Mouse (Mus musculus): ENCODE results near the gene Prkca. TPM values are rescaled to one million over a fixed set of nuclear protein-coding genes. Genes with fewer than 3 reads are reported as not detected.

Gene Prkca
- total RNA-seq, 1 experiment, result 8.4 TPM

DNA sequence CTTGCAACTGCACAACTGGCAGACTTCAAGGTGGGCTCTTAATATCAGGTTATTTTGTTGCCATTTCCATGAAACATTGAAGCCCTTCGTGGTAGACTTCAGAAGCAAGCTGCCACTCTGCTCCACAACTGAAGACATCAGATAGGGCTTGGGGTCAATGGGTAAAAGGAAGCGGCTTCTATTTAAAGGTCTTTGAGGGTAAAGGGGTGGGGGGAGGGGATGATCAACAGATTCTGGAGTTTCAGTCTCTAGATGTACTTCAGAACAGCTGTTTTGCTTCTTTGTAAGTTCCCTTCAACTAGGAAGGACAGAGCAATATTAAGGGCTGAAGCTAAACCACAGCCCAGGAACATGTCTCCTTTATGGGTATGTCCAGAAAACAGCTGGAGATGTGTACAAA lies 31.8 kb downstream of the Prkca start:
- TF ChIP-seq MAFK (IDR thresholded peaks at IDR 0.05; ENCODE audit: insufficient read depth, low read depth, low read length) (no peak), ZNF384 (IDR thresholded peaks at IDR 0.05; ENCODE audit: low read depth, low read length) (no peak), HCFC1 (IDR thresholded peaks at IDR 0.05; ENCODE audit: borderline replicate concordance, insufficient read depth, low read length) (no peak), ZC3H11A (IDR thresholded peaks at IDR 0.05; ENCODE audit: borderline replicate concordance, low read depth, low read length) (no peak), CHD2 (IDR thresholded peaks at IDR 0.05; ENCODE audit: low read depth, low read length) (no peak)
- in situ Hi-C loops (cut with MboI; ENCODE audit: low sequenced_read_pairs in 2 of 2, unreplicated experiment in 2 of 2), result no loop called here
- H3K4me1 ChIP-seq (ENCODE audit: control insufficient read depth in 2 of 2, insufficient read depth in 2 of 2, low read length in 2 of 2, poor library complexity in 1 of 2), result no peaks in the 10 kb centered on the region
- H3K27ac ChIP-seq (ENCODE audit: insufficient read depth, low read depth, low read length, poor library complexity, severe bottlenecking), result no peak overlapping the region
- no peaks in the 10 kb centered on the region for H3K36me3 ChIP-seq (ENCODE audit: control insufficient read depth, insufficient read depth, low read length, poor library complexity, severe bottlenecking)
- no peak overlapping the region for H3K9ac ChIP-seq (ENCODE audit: insufficient read depth, low read depth, low read length, poor library complexity, severe bottlenecking)
- no peaks in the 10 kb centered on the region for H3K9me3 ChIP-seq (ENCODE audit: control insufficient read depth, insufficient read depth, low read depth, low read length)
- no peak overlapping the region for H3K4me3 ChIP-seq (ENCODE audit: insufficient read depth in 1 of 2, low read depth in 1 of 2, low read length in 2 of 2, poor library complexity in 1 of 2, severe bottlenecking in 1 of 2)
- no peak for DNase-seq (ENCODE audit: low read depth, low spot score)

DNA sequence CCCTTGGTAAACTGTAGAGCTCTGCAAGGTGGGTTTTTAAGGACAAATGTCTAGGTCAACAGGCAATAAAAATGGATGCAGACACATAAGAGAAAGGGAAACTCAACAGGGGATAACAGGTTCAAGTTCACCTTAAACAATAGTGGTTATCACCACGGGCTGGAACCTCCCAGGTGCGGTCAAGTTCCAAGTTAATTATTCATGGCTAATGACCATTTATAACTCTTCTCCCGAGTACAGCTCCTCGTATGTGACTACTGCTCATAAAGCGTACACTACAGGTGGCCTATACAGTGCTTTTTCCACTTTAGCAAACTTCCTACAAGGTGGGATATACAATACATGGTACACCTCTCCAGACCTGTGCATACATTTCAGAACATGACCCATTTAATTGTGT lies 33.9 kb downstream of the Prkca start:
- Histone ChIP-seq H3K9me3 (ENCODE audit: control insufficient read depth, insufficient read depth, low read depth, low read length) (no peaks in the 10 kb centered on the region), H3K9ac (ENCODE audit: insufficient read depth, low read depth, low read length, poor library complexity, severe bottlenecking) (no peak overlapping the region), H3K4me3 (ENCODE audit: insufficient read depth in 1 of 2, low read depth in 1 of 2, low read length in 2 of 2, poor library complexity in 1 of 2, severe bottlenecking in 1 of 2) (no peak overlapping the region), H3K36me3 (ENCODE audit: control insufficient read depth, insufficient read depth, low read length, poor library complexity, severe bottlenecking) (no peaks in the 10 kb centered on the region), H3K27ac (ENCODE audit: insufficient read depth, low read depth, low read length, poor library complexity, severe bottlenecking) (no peak overlapping the region), H3K4me1 (ENCODE audit: control insufficient read depth in 2 of 2, insufficient read depth in 2 of 2, low read length in 2 of 2, poor library complexity in 1 of 2) (no peaks in the 10 kb centered on the region)
- no peak for DNase-seq (ENCODE audit: low read depth, low spot score)
- no peak for TF ChIP-seq ZC3H11A (IDR thresholded peaks at IDR 0.05; ENCODE audit: borderline replicate concordance, low read depth, low read length)
- in situ Hi-C loops (cut with MboI; ENCODE audit: low sequenced_read_pairs in 2 of 2, unreplicated experiment in 2 of 2), result no loop called here

DNA sequence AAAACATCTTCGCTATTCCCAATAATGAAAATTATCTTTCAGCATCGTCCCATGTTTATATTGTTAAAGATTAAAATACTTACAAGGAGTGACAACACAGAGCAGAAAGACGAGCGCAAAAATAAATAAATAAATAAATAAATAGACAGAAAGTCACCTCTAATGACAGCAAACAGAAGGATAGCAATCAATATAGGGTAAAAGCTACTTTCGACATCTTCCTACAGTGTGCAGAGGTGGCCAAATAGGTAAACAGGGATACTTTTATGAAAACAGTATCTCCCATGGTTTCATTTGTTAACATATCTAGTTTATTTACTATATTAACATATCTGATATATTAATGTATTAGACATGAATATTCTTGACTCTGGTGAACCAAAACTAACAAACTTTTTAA lies 35.5 kb downstream of the Prkca start:
- no peak for DNase-seq (ENCODE audit: low read depth, low spot score)
- Histone ChIP-seq H3K4me3 (ENCODE audit: insufficient read depth in 1 of 2, low read depth in 1 of 2, low read length in 2 of 2, poor library complexity in 1 of 2, severe bottlenecking in 1 of 2) (no peak overlapping the region), H3K4me1 (ENCODE audit: control insufficient read depth in 2 of 2, insufficient read depth in 2 of 2, low read length in 2 of 2, poor library complexity in 1 of 2) (no peaks in the 10 kb centered on the region), H3K27ac (ENCODE audit: insufficient read depth, low read depth, low read length, poor library complexity, severe bottlenecking) (no peak overlapping the region), H3K9ac (ENCODE audit: insufficient read depth, low read depth, low read length, poor library complexity, severe bottlenecking) (no peak overlapping the region), H3K9me3 (ENCODE audit: control insufficient read depth, insufficient read depth, low read depth, low read length) (no peaks in the 10 kb centered on the region), H3K36me3 (ENCODE audit: control insufficient read depth, insufficient read depth, low read length, poor library complexity, severe bottlenecking) (no peaks in the 10 kb centered on the region)
- TF ChIP-seq ZC3H11A (IDR thresholded peaks at IDR 0.05; ENCODE audit: borderline replicate concordance, low read depth, low read length) (no peak), ZNF384 (IDR thresholded peaks at IDR 0.05; ENCODE audit: low read depth, low read length) (no peak), MAFK (IDR thresholded peaks at IDR 0.05; ENCODE audit: insufficient read depth, low read depth, low read length) (no peak), CHD2 (IDR thresholded peaks at IDR 0.05; ENCODE audit: low read depth, low read length) (no peak), HCFC1 (IDR thresholded peaks at IDR 0.05; ENCODE audit: borderline replicate concordance, insufficient read depth, low read length) (no peak)
- in situ Hi-C loops (cut with MboI; ENCODE audit: low sequenced_read_pairs in 2 of 2, unreplicated experiment in 2 of 2), result no loop called here

DNA sequence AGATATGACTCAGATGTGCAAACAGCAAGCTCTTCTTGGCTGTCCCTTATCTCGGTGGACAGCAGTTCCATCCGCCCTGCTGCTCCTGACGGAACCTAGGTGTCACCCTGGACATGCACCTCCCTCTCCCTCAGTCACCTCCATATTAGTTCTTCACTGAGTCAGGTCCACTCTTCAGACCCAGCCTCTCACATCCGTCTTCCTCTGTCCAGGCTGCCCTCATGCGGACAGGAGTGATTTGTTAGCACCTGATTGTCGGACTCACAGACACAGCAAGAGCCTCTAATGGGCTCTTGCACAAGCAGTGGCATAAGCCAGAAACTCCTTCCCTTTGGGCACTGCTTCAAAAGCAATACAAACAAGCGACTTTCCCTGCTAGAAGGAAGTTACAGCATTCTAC lies 36.5 kb downstream of the Prkca start:
- no peaks in the 10 kb centered on the region for H3K9me3 ChIP-seq (ENCODE audit: control insufficient read depth, insufficient read depth, low read depth, low read length)
- no peak for DNase-seq (ENCODE audit: low read depth, low spot score)
- H3K36me3 ChIP-seq (ENCODE audit: control insufficient read depth, insufficient read depth, low read length, poor library complexity, severe bottlenecking), result no peaks in the 10 kb centered on the region
- no peak overlapping the region for H3K27ac ChIP-seq (ENCODE audit: insufficient read depth, low read depth, low read length, poor library complexity, severe bottlenecking)
- H3K4me1 ChIP-seq (ENCODE audit: control insufficient read depth in 2 of 2, insufficient read depth in 2 of 2, low read length in 2 of 2, poor library complexity in 1 of 2), result no peaks in the 10 kb centered on the region
- in situ Hi-C loops (cut with MboI; ENCODE audit: low sequenced_read_pairs in 2 of 2, unreplicated experiment in 2 of 2), result no loop called here
- H3K4me3 ChIP-seq (ENCODE audit: insufficient read depth in 1 of 2, low read depth in 1 of 2, low read length in 2 of 2, poor library complexity in 1 of 2, severe bottlenecking in 1 of 2), result no peak overlapping the region
- no peak overlapping the region for H3K9ac ChIP-seq (ENCODE audit: insufficient read depth, low read depth, low read length, poor library complexity, severe bottlenecking)
- no peak for TF ChIP-seq CHD2 (IDR thresholded peaks at IDR 0.05; ENCODE audit: low read depth, low read length)
- no peak for TF ChIP-seq ZNF384 (IDR thresholded peaks at IDR 0.05; ENCODE audit: low read depth, low read length)
- no peak for TF ChIP-seq MAFK (IDR thresholded peaks at IDR 0.05; ENCODE audit: insufficient read depth, low read depth, low read length)
- no peak for TF ChIP-seq HCFC1 (IDR thresholded peaks at IDR 0.05; ENCODE audit: borderline replicate concordance, insufficient read depth, low read length)
- no peak for TF ChIP-seq ZC3H11A (IDR thresholded peaks at IDR 0.05; ENCODE audit: borderline replicate concordance, low read depth, low read length)

DNA sequence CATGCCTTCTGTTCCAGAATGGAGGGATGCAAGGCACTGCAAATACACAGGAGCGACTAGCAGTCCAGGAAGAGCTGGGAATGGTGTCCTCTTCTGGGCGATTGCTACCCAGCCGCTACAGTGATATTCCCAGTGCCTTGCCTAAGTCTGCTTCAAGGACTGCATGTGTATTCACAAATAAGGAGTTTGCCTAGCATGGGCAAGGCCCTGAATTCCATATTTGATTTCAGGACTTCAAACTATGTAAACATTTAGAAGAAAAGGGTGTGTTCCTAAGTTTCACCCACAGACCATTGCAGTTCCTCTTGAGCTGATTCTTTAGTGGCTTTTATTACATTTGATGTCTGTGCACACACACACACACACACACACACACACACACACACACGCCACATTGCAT lies 39.9 kb downstream of the Prkca start:
- no peak for DNase-seq (ENCODE audit: low read depth, low spot score)
- Histone ChIP-seq H3K9ac (ENCODE audit: insufficient read depth, low read depth, low read length, poor library complexity, severe bottlenecking) (no peak overlapping the region), H3K9me3 (ENCODE audit: control insufficient read depth, insufficient read depth, low read depth, low read length) (no peaks in the 10 kb centered on the region), H3K4me3 (ENCODE audit: insufficient read depth in 1 of 2, low read depth in 1 of 2, low read length in 2 of 2, poor library complexity in 1 of 2, severe bottlenecking in 1 of 2) (no peak overlapping the region), H3K27ac (ENCODE audit: insufficient read depth, low read depth, low read length, poor library complexity, severe bottlenecking) (no peak overlapping the region), H3K4me1 (ENCODE audit: control insufficient read depth in 2 of 2, insufficient read depth in 2 of 2, low read length in 2 of 2, poor library complexity in 1 of 2) (no peaks in the 10 kb centered on the region), H3K36me3 (ENCODE audit: control insufficient read depth, insufficient read depth, low read length, poor library complexity, severe bottlenecking) (no peaks in the 10 kb centered on the region)
- in situ Hi-C loops (cut with MboI; ENCODE audit: low sequenced_read_pairs in 2 of 2, unreplicated experiment in 2 of 2), result no loop called here
- TF ChIP-seq HCFC1 (IDR thresholded peaks at IDR 0.05; ENCODE audit: borderline replicate concordance, insufficient read depth, low read length), result no peak
- no peak for TF ChIP-seq ZC3H11A (IDR thresholded peaks at IDR 0.05; ENCODE audit: borderline replicate concordance, low read depth, low read length)
- TF ChIP-seq MAFK (IDR thresholded peaks at IDR 0.05; ENCODE audit: insufficient read depth, low read depth, low read length), result no peak
- TF ChIP-seq ZNF384 (IDR thresholded peaks at IDR 0.05; ENCODE audit: low read depth, low read length), result no peak
- TF ChIP-seq CHD2 (IDR thresholded peaks at IDR 0.05; ENCODE audit: low read depth, low read length), result no peak
